Mouse (Mus musculus): ENCODE measurements around the gene Bahcc1. TPM values are rescaled to one million over a fixed set of nuclear protein-coding genes. Genes with fewer than 3 reads are reported as not detected.
A peak's percentile ranks its signal among the peaks of the same experiment; 100 is the strongest.

Gene Bahcc1
- polyA plus RNA-seq, 1 experiment: 9.2 TPM

DNA sequence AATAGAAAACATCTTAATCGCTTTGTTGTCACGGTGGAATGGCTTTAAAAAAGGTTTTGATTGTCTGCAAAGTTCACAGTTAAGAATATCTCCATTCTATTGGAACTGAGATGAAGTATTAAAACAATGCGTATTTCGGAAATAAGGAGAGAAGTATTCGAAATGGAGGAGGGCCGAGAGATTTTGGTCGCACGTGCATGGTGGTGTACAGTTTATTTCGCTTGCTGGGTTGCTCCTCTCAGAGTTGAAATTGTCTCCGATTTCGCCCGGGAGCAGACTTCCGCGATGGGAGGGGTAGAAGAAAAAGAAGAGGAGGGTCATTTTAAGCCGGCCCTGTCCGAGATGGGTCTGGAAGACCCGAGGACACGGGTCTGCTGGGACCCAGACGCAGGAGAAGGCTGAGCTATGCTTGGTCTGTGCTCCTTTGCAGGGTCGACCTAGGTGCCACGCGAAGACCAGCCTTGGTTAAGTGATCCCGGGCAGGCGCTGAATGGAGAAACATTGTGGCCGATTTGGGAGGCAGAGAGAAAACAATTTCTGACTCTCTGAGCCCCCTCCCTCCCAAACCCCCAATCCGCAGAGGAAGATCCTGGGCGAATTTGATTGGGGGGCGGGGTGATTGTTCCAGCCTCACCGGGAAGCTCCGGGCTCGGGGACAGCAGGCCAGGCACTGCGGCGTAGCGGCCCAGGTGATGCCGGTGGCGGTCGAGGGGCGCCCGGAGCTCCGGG lies 2.8 kb downstream of the Bahcc1 start:
- 2% methylated on average over 40 of the region's 40 CpGs for WGBS
- no peaks in the 10 kb centered on the region for H3K36me3 ChIP-seq (ENCODE audit: control insufficient read depth, insufficient read depth, low read length)
- TF ChIP-seq CTCF (conservative IDR thresholded peaks at IDR 0.05; ENCODE audit: insufficient read depth, insufficient read length, low read depth, low read length) (no peak), POLR2A (IDR thresholded peaks at IDR 0.05; ENCODE audit: low read depth, low read length) (no peak)
- H3K27ac ChIP-seq (ENCODE audit: insufficient read depth, low read depth, low read length): peak overlapping the region; percentile 61
- peak overlapping the region; percentile 76 for H3K4me3 ChIP-seq (ENCODE audit: insufficient read depth, low read depth, low read length)
- peaks cover 14% of the 10 kb centered on the region for H3K4me1 ChIP-seq (ENCODE audit: control insufficient read depth, insufficient read depth, low read length)
- DNase-seq: peak; percentile 75
- H3K27me3 ChIP-seq (replicated peaks; ENCODE audit: control insufficient read depth, insufficient read depth, low read length): no peaks in the 10 kb centered on the region

GRCm38 (mm10) chr11:120236114-120236437 lies 3.3 kb downstream of the Bahcc1 start:
- H3K4me3 ChIP-seq (ENCODE audit: insufficient read depth, low read depth, low read length): peak overlapping the region; percentile 76
- no peaks in the 10 kb centered on the region for H3K27me3 ChIP-seq (replicated peaks; ENCODE audit: control insufficient read depth, insufficient read depth, low read length)
- peak overlapping the region; percentile 78 for H3K27ac ChIP-seq (ENCODE audit: insufficient read depth, low read depth, low read length)
- 1% methylated on average over 13 of the region's 13 CpGs for WGBS
- no peak for DNase-seq
- no peaks in the 10 kb centered on the region for H3K36me3 ChIP-seq (ENCODE audit: control insufficient read depth, insufficient read depth, low read length)
- peaks cover 14% of the 10 kb centered on the region for H3K4me1 ChIP-seq (ENCODE audit: control insufficient read depth, insufficient read depth, low read length)
- TF ChIP-seq POLR2A (IDR thresholded peaks at IDR 0.05; ENCODE audit: low read depth, low read length) (no peak), CTCF (conservative IDR thresholded peaks at IDR 0.05; ENCODE audit: insufficient read depth, insufficient read length, low read depth, low read length) (no peak)

DNA sequence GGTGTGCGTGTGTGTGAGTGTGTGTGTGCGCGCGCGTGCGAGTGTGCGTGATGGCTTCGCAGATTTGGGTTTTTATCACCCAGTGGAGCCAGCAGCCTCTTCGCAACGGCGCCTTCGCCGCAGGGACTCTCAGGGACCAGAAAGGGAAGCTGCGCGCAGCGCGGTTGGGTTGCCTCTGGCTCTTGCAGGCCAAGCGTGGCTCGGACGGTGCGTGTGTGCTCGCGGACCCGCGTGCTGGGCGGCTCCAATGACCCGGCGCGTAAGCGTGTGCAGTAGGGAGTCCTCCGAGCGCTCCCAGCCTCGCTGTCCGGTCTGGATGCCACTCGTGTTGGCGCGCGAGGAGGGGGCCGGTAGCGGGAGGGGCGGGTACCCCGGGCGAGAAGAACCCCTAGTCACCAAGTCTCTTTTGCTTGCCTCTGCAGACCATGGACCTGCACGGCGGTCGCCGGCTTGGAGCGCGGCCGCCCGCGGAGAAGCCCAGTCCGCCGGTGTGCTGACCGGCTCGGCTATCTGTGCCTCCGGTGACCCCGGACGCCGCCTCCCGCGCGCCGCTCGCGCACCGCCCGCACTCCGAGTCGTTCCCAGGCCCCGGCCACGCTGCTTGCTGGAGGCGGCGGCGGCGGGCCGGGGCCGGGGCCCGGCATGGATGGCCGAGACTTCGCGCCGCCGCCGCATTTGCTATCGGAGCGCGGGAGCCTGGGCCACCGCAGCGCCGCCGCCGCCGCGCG lies 3.9 kb downstream of the Bahcc1 start:
- Histone ChIP-seq H3K4me3 (ENCODE audit: insufficient read depth, low read depth, low read length) (peak overlapping the region; percentile 76), H3K4me1 (ENCODE audit: control insufficient read depth, insufficient read depth, low read length) (peaks cover 17% of the 10 kb centered on the region), H3K27ac (ENCODE audit: insufficient read depth, low read depth, low read length) (peak overlapping the region; percentile 78), H3K27me3 (replicated peaks; ENCODE audit: control insufficient read depth, insufficient read depth, low read length) (no peaks in the 10 kb centered on the region), H3K36me3 (ENCODE audit: control insufficient read depth, insufficient read depth, low read length) (no peaks in the 10 kb centered on the region)
- WGBS: under 1% methylated on average over 95 of the region's 96 CpGs
- peak; percentile 71 for DNase-seq
- TF ChIP-seq CTCF (conservative IDR thresholded peaks at IDR 0.05; ENCODE audit: insufficient read depth, insufficient read length, low read depth, low read length) (no peak), POLR2A (IDR thresholded peaks at IDR 0.05; ENCODE audit: low read depth, low read length) (no peak)

GRCm38 (mm10) chr11:120237166-120238131 lies 4.7 kb downstream of the Bahcc1 start:
- H3K4me1 ChIP-seq (ENCODE audit: control insufficient read depth, insufficient read depth, low read length): peaks cover 22% of the 10 kb centered on the region
- H3K4me3 ChIP-seq (ENCODE audit: insufficient read depth, low read depth, low read length): peak overlapping the region; percentile 76
- DNase-seq: peak; percentile 76
- no peaks in the 10 kb centered on the region for H3K27me3 ChIP-seq (replicated peaks; ENCODE audit: control insufficient read depth, insufficient read depth, low read length)
- no peaks in the 10 kb centered on the region for H3K36me3 ChIP-seq (ENCODE audit: control insufficient read depth, insufficient read depth, low read length)
- WGBS: under 1% methylated on average over 89 of the region's 89 CpGs
- no peak for TF ChIP-seq CTCF (conservative IDR thresholded peaks at IDR 0.05; ENCODE audit: insufficient read depth, insufficient read length, low read depth, low read length)
- no peak for TF ChIP-seq POLR2A (IDR thresholded peaks at IDR 0.05; ENCODE audit: low read depth, low read length)
- H3K27ac ChIP-seq (ENCODE audit: insufficient read depth, low read depth, low read length): peak overlapping the region; percentile 78

DNA sequence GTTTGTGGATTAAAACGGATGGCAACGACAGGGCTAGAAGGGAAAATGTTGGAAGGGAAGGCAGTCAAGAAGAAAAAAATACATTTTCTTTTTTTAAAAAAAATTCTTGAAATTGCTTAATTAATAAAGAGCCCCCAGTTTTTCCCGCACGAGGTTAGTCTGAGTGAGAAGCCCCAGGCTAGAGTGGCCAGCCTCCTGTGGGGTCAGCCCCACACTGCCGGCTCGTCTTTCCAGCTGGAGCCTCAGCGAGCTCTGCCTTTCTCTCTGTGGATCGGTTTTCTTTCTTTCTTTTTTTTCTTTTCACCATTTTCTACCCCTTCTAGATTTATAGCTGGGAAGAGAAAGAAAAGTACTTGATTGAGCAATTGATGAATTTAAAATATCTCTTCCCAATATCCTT lies 5.6 kb downstream of the Bahcc1 start:
- TF ChIP-seq POLR2A (IDR thresholded peaks at IDR 0.05; ENCODE audit: low read depth, low read length) (no peak), CTCF (conservative IDR thresholded peaks at IDR 0.05; ENCODE audit: insufficient read depth, insufficient read length, low read depth, low read length) (no peak)
- Histone ChIP-seq H3K4me1 (ENCODE audit: control insufficient read depth, insufficient read depth, low read length) (peaks cover 28% of the 10 kb centered on the region), H3K27ac (ENCODE audit: insufficient read depth, low read depth, low read length) (peak overlapping the region; percentile 26; the same call in 1 of the 2 replicates), H3K36me3 (ENCODE audit: control insufficient read depth, insufficient read depth, low read length) (no peaks in the 10 kb centered on the region), H3K27me3 (replicated peaks; ENCODE audit: control insufficient read depth, insufficient read depth, low read length) (no peaks in the 10 kb centered on the region), H3K4me3 (ENCODE audit: insufficient read depth, low read depth, low read length) (no peak overlapping the region)
- WGBS: 17% methylated on average over 8 of the region's 8 CpGs
- DNase-seq: no peak

DNA sequence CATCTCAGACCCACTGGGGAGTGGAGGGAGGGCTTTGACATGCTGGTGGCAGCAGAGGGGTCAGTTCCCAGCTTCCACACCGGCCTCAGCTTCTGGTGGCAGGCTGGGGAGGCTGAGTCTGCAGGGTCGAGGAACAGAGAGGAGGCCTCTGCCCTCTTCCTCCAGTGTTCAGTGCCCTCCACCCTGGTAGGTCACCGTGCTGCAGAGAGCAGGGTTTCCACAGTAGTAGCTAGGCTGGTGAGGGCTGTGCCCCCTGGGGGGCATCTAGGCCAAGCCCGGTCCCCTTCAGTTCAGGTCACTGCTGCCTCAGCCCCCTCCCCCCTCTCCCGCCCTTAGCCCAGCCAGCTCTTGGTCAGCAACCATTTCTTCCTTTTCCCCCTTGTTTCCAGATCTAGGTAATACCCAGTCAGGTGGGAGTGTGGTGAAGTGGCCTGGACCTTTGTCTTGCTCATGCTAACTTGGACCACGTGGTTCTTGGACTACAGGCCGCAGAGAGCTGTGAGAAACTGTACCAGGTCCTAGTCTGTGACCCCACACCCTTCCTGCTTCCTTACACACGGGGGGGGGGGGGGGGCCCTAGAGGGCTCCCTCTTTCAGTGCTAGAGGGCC lies 6.1 kb downstream of the Bahcc1 start:
- no peaks in the 10 kb centered on the region for H3K36me3 ChIP-seq (ENCODE audit: control insufficient read depth, insufficient read depth, low read length)
- peaks cover 28% of the 10 kb centered on the region for H3K4me1 ChIP-seq (ENCODE audit: control insufficient read depth, insufficient read depth, low read length)
- TF ChIP-seq POLR2A (IDR thresholded peaks at IDR 0.05; ENCODE audit: low read depth, low read length) (no peak), CTCF (conservative IDR thresholded peaks at IDR 0.05; ENCODE audit: insufficient read depth, insufficient read length, low read depth, low read length) (no peak)
- WGBS: 26% methylated on average over 8 of the region's 8 CpGs
- no peaks in the 10 kb centered on the region for H3K27me3 ChIP-seq (replicated peaks; ENCODE audit: control insufficient read depth, insufficient read depth, low read length)
- peak overlapping the region; percentile 26; the same call in 1 of the 2 replicates for H3K27ac ChIP-seq (ENCODE audit: insufficient read depth, low read depth, low read length)
- DNase-seq: peak; percentile 79
- H3K4me3 ChIP-seq (ENCODE audit: insufficient read depth, low read depth, low read length): peak overlapping the region; percentile 3; the same call in 1 of the 2 replicates

Measured in kidney, adult 2 months (tissue).